Mouse (Mus musculus): ENCODE data around the gene 0610012G03Rik. TPM values are rescaled to one million over a fixed set of nuclear protein-coding genes. Genes with fewer than 3 reads are reported as not detected.
"Not testable (repeated sequence)": the region's sequence is repeated elsewhere in the genome, so short reads cannot be mapped to it uniquely, and the experiment has no call there.

0610012G03Rik gene
- 92.8 TPM in 2 replicates for polyA plus RNA-seq (2016; fragmentation: Nextera tagmentation; extraction: Ambion mirVana)

- peak within 1 kb of the TSS; percentile 95 for H3K4me3 ChIP-seq
- under 1% methylated on average over 55 of the region's 55 CpGs for WGBS
- peak within 1 kb of the TSS; percentile 95 for H3K27ac ChIP-seq (replicated peaks)
- no peaks in the 10 kb centered on the region for H3K9me3 ChIP-seq (replicated peaks)
- peak; percentile 97 for DNase-seq (ENCODE audit: low spot score)
- H3K36me3 ChIP-seq: peaks cover 44% of the 10 kb centered on the region
- H3K4me1 ChIP-seq: peaks cover 40% of the 10 kb centered on the region
- no peaks in the 10 kb centered on the region for H3K27me3 ChIP-seq (ENCODE audit: low read depth, poor library complexity, severe bottlenecking)
These were observed at the start of gene 0610012G03Rik, which contains the start of gene Ncbp2 for GRCm38 (mm10) chr16:31948345-31948774. TSS of gene 0610012G03Rik (minus strand) at chr16:31948494. TSS of gene Ncbp2 (plus strand) at chr16:31948513.

DNA sequence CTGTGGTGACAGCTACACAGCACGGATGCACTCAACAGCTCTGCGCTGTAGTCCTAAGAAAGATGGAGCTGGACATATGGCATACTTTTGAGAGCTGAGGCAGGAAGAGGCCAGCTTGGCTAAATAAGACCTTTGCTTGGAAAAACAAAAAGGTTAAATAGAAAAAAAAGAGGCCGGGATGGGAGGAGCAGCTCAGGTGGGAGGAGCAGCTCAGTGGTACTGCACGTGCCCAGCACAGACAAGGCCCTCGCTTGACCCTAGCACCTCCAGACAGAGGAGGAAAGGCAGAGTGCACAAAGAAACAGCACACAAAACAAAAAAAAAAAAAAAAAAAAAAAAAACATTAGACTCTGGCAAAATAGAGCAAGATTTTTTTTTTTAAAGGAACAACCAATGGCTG lies 48.1 kb upstream of the 0610012G03Rik start:
- no peak overlapping the region for H3K4me3 ChIP-seq
- no peak for DNase-seq (ENCODE audit: low spot score)
- H3K27me3 ChIP-seq (ENCODE audit: low read depth, poor library complexity, severe bottlenecking): no peaks in the 10 kb centered on the region
- H3K27ac ChIP-seq (replicated peaks): no peak overlapping the region
- WGBS: 88% methylated on average over 5 of the region's 5 CpGs
- H3K9me3 ChIP-seq (replicated peaks): no peaks in the 10 kb centered on the region
- H3K4me1 ChIP-seq: peaks cover 3% of the 10 kb centered on the region
- peaks cover 59% of the 10 kb centered on the region for H3K36me3 ChIP-seq

- Histone ChIP-seq H3K9me3 (replicated peaks) (no peaks in the 10 kb centered on the region), H3K27ac (replicated peaks) (no peak overlapping the region), H3K27me3 (ENCODE audit: low read depth, poor library complexity, severe bottlenecking) (no peaks in the 10 kb centered on the region), H3K36me3 (peaks cover 62% of the 10 kb centered on the region), H3K4me3 (no peak overlapping the region), H3K4me1 (no peaks in the 10 kb centered on the region)
- no peak for DNase-seq (ENCODE audit: low spot score)
These were observed 45.7 kb upstream of the 0610012G03Rik start for GRCm38 (mm10) chr16:31993946-31994345.

- H3K36me3 ChIP-seq: peaks cover 65% of the 10 kb centered on the region
- no peaks in the 10 kb centered on the region for H3K4me1 ChIP-seq
- 93% methylated on average over 4 of the region's 4 CpGs for WGBS
These were observed 44.9 kb upstream of the 0610012G03Rik start for GRCm38 (mm10) chr16:31993195-31993594.

GRCm38 (mm10) chr16:31992039-31992438 lies 43.7 kb upstream of the 0610012G03Rik start:
- DNase-seq (ENCODE audit: low spot score): no peak
- peaks cover 69% of the 10 kb centered on the region for H3K36me3 ChIP-seq
- no peaks in the 10 kb centered on the region for H3K27me3 ChIP-seq (ENCODE audit: low read depth, poor library complexity, severe bottlenecking)
- H3K9me3 ChIP-seq (replicated peaks): no peaks in the 10 kb centered on the region
- H3K4me3 ChIP-seq: no peak overlapping the region
- 47% methylated on average over 1 of the region's 1 CpGs for WGBS
- no peaks in the 10 kb centered on the region for H3K4me1 ChIP-seq
- H3K27ac ChIP-seq (replicated peaks): no peak overlapping the region

More at GRCm38 (mm10) chr16:31993195-31993594, 44.9 kb upstream of the 0610012G03Rik start:
- Histone ChIP-seq H3K27ac (replicated peaks) (no peak overlapping the region), H3K27me3 (ENCODE audit: low read depth, poor library complexity, severe bottlenecking) (no peaks in the 10 kb centered on the region), H3K4me3 (no peak overlapping the region), H3K9me3 (replicated peaks) (no peaks in the 10 kb centered on the region)
- no peak for DNase-seq (ENCODE audit: low spot score)

GRCm38 (mm10) chr16:31980946-31981345 lies 32.7 kb upstream of the 0610012G03Rik start:
- 81% methylated on average over 5 of the region's 5 CpGs for WGBS
- DNase-seq (ENCODE audit: low spot score): no peak
- H3K4me3 ChIP-seq: no peak overlapping the region
- no peaks in the 10 kb centered on the region for H3K4me1 ChIP-seq
- no peaks in the 10 kb centered on the region for H3K9me3 ChIP-seq (replicated peaks)
- H3K36me3 ChIP-seq: peaks cover 79% of the 10 kb centered on the region
- H3K27ac ChIP-seq (replicated peaks): no peak overlapping the region
- H3K27me3 ChIP-seq (ENCODE audit: low read depth, poor library complexity, severe bottlenecking): no peaks in the 10 kb centered on the region

DNA sequence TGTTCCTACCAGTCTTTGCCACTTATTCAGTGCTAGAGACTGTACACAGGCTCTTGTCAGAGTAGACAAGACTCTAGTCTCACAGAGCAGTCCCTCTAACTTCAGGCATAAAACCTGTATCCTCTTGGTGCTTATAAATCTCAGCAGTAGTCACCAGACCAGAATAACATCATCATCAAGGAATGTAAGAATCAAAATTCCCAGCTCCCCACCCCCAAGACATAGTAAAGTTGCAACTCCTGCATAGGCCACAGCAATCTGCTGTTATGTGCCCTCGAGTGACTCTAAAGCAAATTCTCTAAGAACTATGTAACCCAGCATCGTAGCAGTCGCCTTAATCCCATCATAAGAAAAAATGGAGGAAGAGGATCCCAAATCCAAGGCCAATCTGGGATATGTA lies 31.2 kb upstream of the 0610012G03Rik start:
- peaks cover 81% of the 10 kb centered on the region for H3K36me3 ChIP-seq

GRCm38 (mm10) chr16:31975258-31975657 lies 27.0 kb upstream of the 0610012G03Rik start:
- Histone ChIP-seq H3K36me3 (peaks cover 83% of the 10 kb centered on the region), H3K4me3 (no peak overlapping the region), H3K27ac (replicated peaks) (no peak overlapping the region), H3K27me3 (ENCODE audit: low read depth, poor library complexity, severe bottlenecking) (no peaks in the 10 kb centered on the region), H3K9me3 (replicated peaks) (no peaks in the 10 kb centered on the region), H3K4me1 (no peaks in the 10 kb centered on the region)
- no peak for DNase-seq (ENCODE audit: low spot score)
- 93% methylated on average over 4 of the region's 4 CpGs for WGBS

More for the DNA sequence above, 31.2 kb upstream of the 0610012G03Rik start:
- Histone ChIP-seq H3K27me3 (ENCODE audit: low read depth, poor library complexity, severe bottlenecking) (no peaks in the 10 kb centered on the region), H3K9me3 (replicated peaks) (no peaks in the 10 kb centered on the region), H3K4me1 (no peaks in the 10 kb centered on the region), H3K4me3 (no peak overlapping the region), H3K27ac (replicated peaks) (no peak overlapping the region)
- WGBS: 92% methylated on average over 3 of the region's 3 CpGs
- no peak for DNase-seq (ENCODE audit: low spot score)

GRCm38 (mm10) chr16:31963224-31963623 lies 14.9 kb upstream of the 0610012G03Rik start:
- no peaks in the 10 kb centered on the region for H3K4me1 ChIP-seq
- H3K4me3 ChIP-seq: no peak overlapping the region
- no peak overlapping the region for H3K27ac ChIP-seq (replicated peaks)
- WGBS: 90% methylated on average over 7 of the region's 7 CpGs
- peaks cover 97% of the 10 kb centered on the region for H3K36me3 ChIP-seq
- H3K9me3 ChIP-seq (replicated peaks): no peaks in the 10 kb centered on the region
- no peak for DNase-seq (ENCODE audit: low spot score)
- H3K27me3 ChIP-seq (ENCODE audit: low read depth, poor library complexity, severe bottlenecking): no peaks in the 10 kb centered on the region

DNA sequence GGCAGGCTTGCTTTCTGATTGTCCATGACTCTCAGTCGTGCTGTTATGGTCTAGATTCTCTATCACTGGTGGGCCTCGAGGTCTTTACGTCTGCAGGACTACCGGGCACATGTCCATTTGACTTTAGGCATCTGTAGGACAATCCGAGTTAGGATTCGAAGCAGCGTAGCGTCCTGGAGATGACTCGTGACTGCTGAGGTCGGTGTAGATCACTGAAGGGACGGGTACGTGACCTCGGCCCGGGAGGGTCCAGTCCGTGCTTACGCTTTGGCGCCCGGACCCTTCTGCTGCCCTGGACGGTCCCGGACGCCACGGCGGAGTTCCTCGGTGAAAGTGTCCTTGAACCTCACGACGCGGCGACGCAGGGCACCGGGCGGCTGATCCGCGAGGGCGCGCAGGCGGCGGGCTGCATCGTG lies 385 bp downstream of the 0610012G03Rik start:
- no peak for DNase-seq (ENCODE audit: low spot score)
- Histone ChIP-seq H3K36me3 (peaks cover 42% of the 10 kb centered on the region), H3K27ac (replicated peaks) (peak overlapping the region; percentile 95), H3K4me1 (peaks cover 40% of the 10 kb centered on the region), H3K4me3 (peak overlapping the region; percentile 95), H3K27me3 (ENCODE audit: low read depth, poor library complexity, severe bottlenecking) (no peaks in the 10 kb centered on the region), H3K9me3 (replicated peaks) (no peaks in the 10 kb centered on the region)
- WGBS: under 1% methylated on average over 38 of the region's 38 CpGs

GRCm38 (mm10) chr16:31947333-31947732 lies 961 bp downstream of the 0610012G03Rik start:
- Histone ChIP-seq H3K27me3 (ENCODE audit: low read depth, poor library complexity, severe bottlenecking) (no peaks in the 10 kb centered on the region), H3K36me3 (peaks cover 38% of the 10 kb centered on the region), H3K27ac (replicated peaks) (peak overlapping the region; percentile 95), H3K9me3 (replicated peaks) (no peaks in the 10 kb centered on the region), H3K4me3 (peak overlapping the region; percentile 95), H3K4me1 (peaks cover 40% of the 10 kb centered on the region)
- no peak for DNase-seq (ENCODE audit: low spot score)
- WGBS: 43% methylated on average over 8 of the region's 8 CpGs

DNA sequence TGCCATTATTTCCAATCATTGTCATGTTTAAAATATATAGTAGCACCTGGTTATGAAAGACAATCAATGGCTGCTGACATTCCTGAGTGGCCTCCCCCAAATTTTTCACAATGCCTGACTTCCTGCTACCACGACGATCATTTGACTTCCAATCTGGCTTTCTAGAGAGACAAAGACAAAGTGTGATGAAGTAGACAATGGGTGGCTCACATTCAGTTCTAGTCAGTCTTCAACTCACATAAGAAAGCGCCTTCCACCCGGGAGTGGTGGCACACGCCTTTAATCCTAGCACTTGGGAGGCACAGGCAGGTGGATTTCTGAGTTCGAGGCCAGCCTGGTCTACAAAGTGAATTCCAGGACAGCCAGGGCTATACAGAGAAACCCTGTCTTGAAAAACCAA lies 2.3 kb downstream of the 0610012G03Rik start:
- Histone ChIP-seq H3K36me3 (peaks cover 24% of the 10 kb centered on the region), H3K4me3 (0 out of 2 replicates have a peak overlapping the region, but pooled peaks have one; percentile 95), H3K4me1 (peaks cover 40% of the 10 kb centered on the region)
- H3K27me3 ChIP-seq (ENCODE audit: low read depth, poor library complexity, severe bottlenecking); H3K9me3 ChIP-seq (replicated peaks); H3K27ac ChIP-seq (replicated peaks); DNase-seq (ENCODE audit: low spot score): not testable (repeated sequence)
- 92% methylated on average over 6 of the region's 6 CpGs for WGBS

DNA sequence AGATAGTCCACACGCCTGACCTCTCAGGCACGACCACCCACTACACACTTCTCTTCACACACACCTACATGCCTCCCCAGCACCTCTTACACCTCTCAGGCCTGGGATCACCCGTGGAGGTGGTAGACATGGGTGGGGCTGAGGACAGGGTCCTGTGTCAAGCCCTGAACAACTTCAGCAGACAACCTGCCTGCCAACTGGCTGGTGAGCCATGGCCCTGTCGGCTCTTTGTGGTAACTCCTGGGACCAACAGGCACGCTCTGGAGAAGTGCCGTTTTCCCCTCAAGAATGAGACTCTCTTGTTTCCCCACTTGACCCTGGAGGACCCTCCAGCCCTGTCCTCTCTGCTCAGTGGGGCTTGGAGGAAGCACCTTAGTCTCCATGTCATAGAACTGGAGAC lies 2.9 kb downstream of the 0610012G03Rik start:
- Histone ChIP-seq H3K36me3 (peaks cover 18% of the 10 kb centered on the region), H3K27ac (replicated peaks) (no peak overlapping the region), H3K9me3 (replicated peaks) (no peaks in the 10 kb centered on the region), H3K27me3 (ENCODE audit: low read depth, poor library complexity, severe bottlenecking) (no peaks in the 10 kb centered on the region), H3K4me1 (peaks cover 40% of the 10 kb centered on the region), H3K4me3 (no peak overlapping the region)
- no peak for DNase-seq (ENCODE audit: low spot score)
- WGBS: 92% methylated on average over 6 of the region's 6 CpGs
